Mouse (Mus musculus) spleen, adult 2 months (tissue): Measurements from ENCODE around the gene Sp6.
A peak's percentile ranks its signal among the peaks of the same experiment; 100 is the strongest.

Source experiments
- CTCF ChIP-seq: fragments of 200-500 bp; IDR thresholded peaks from 2 replicates; pipeline ENCODE4 v1.5.1; 2011; ENCODE audit warnings: mild to moderate bottlenecking, inconsistent platforms; ENCODE audit not compliant: insufficient read depth, insufficient read length, insufficient replicate concordance; ENCODE audit errors: extremely low read depth
- POLR2A ChIP-seq: fragments of 200-500 bp; IDR thresholded peaks from 2 replicates; pipeline ENCODE4 v1.6.1; 2011; ENCODE audit warnings: low read depth, low read length, inconsistent platforms

DNA sequence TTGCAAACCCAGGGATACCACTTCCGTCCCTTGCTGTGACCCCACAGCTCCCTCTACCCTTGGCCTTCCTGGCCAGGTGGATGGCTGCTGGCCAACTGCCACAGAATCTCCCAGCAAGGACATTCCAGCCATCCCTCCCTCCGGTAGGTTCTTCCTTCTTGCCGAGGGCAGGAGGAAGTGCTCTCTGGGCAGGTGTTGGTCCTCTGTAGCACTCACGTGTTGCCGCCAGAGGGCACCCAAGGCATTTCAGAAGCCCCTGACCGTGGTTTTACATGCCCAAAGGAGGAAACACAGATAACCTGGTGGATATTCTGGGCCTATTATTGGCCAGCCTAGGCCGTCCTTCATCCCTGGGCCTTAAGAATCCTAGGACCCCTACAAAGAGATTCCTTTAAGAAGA is 30.8 kb upstream of the Sp6 start:
- TF ChIP-seq POLR2A (no peak), CTCF (peak; percentile 93)
